Mouse (Mus musculus): ENCODE results near the gene Apol7a.

Gene Apol7a

GRCm38 (mm10) chr15:77352863-77353262 lies 46.0 kb downstream of the Apol7a start:
- DNase-seq (ENCODE audit: extremely low read depth, insufficient read length, low spot score) = no peak

DNA sequence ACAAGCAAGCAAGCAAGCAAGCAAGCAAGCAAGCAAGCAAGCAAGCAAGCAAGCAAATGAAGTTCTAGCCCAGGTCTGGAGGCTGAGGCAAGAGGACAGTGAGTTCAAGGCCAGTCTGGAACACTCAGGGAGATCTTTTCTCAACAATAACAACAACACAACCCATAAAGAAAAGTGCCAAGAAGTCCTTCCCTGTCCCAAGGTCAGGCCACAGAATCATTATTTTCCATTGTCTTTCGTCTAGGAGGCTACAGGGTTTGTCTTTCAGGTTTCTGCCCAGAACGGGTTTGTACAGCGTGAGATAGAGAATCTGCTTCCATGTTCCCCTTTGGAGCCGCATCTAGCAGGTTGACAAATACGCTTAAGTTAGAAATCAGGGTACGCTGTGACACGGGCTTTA lies 48.8 kb downstream of the Apol7a start:
- no peak for DNase-seq (ENCODE audit: extremely low read depth, insufficient read length, low spot score)

DNA sequence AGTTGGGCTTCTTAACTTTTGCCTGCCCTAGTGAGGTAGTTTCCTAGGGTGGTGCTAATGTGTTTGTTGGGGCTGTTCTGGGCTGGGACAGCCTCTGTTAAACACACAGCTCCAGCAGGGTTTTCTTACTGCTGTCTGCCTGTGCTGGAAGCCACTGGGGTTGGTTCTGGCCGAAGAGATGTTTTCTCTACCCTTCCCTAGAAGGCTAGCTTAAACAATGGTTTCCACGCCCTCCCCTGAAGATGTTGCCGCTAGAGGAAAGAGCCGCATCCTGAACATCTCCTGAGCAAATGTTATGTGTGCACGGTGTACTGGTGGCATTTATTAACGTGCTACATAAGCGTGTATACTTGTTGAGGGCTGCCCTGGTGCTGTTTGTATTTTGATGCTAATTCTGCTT lies 50.8 kb downstream of the Apol7a start:
- no peak for DNase-seq (ENCODE audit: extremely low read depth, insufficient read length, low spot score)

GRCm38 (mm10) chr15:77344127-77345125 lies 54.5 kb downstream of the Apol7a start:
- DNase-seq (ENCODE audit: extremely low read depth, insufficient read length, low spot score) = no peak

DNA sequence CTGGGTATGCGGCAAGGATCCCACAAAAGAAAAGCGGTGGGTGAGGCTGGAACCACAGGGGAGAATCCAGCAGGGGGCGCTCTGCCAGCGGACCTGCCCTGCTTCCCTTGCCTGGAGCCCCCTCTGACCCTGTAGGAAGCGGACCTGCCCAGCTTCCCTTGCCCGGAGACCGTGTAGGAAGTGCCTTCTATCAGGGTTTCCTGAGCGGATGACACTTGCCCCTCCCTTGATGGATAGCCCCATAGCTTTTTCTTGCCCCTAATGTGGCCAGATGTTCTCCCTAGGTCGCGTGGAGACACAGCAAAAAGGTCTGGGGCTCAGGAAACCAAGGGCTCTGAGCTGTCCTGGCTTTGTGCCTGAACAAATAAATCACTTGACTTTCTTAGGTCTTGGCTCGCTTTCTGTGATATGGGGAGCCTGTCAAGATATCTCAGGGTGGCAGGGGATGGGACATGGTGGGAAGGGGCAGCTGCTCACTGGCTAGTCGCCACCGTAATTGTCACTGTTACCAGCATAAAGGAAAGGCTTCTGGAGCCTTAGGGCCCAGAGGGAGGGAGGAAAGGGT lies 55.3 kb downstream of the Apol7a start:
- peak; percentile 64 for DNase-seq (ENCODE audit: extremely low read depth, insufficient read length, low spot score)

GRCm38 (mm10) chr15:77342962-77343526 lies 55.9 kb downstream of the Apol7a start:
- no peak for DNase-seq (ENCODE audit: extremely low read depth, insufficient read length, low spot score)

- no peak for DNase-seq (ENCODE audit: extremely low read depth, insufficient read length, low spot score)
These were observed 56.9 kb downstream of the Apol7a start for GRCm38 (mm10) chr15:77342005-77342404.

- no peak for DNase-seq (ENCODE audit: extremely low read depth, insufficient read length, low spot score)
These were observed 58.3 kb downstream of the Apol7a start for GRCm38 (mm10) chr15:77340581-77340980.

GRCm38 (mm10) chr15:77338924-77339429 lies 59.9 kb downstream of the Apol7a start:
- no peak for DNase-seq (ENCODE audit: extremely low read depth, insufficient read length, low spot score)

DNA sequence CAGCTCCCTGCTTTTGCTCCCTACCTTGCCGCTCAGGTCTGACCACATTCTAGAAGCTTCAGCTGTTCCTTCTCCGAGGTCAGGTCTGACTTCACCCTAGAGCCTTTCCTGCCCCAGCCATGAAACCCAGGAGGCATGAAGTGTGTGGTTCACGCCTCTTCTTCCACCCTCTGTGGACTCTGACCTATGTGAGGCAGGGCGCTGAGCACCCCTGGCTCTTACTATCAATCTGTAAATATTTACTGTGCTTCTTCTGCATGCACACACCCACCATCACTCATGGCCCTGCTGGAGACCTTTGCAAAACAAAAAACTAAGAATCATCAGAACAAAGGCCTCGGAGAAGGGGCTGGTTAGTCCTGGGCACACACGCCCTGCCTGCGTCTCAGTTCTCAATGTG lies 60.5 kb downstream of the Apol7a start:
- no peak for DNase-seq (ENCODE audit: extremely low read depth, insufficient read length, low spot score)
